Mouse (Mus musculus) layer of hippocampus, adult 18-20 months (tissue): Measurements from ENCODE around the gene Snta1. TPM values are rescaled to one million over a fixed set of nuclear protein-coding genes. Genes with fewer than 3 reads are reported as not detected.

Experiments
- DNase-seq, 2 experiments: peaks; one replicate each; pipeline ENCODE4 v3.0.0; 2022; ENCODE audit warnings: low spot score in 2 of 2
- long read RNA-seq: library from polyadenylated mRNA; stranded (forward); transcript quantifications from one replicate; pipeline ENCODE4 v2.0.0, GENCODE M21; 2021
- total RNA-seq, 2 experiments: library from RNA; stranded (reverse); gene quantifications; 2 replicates each; pipeline ENCODE4 v1.2.3; 2021

Snta1 gene
- 10 to 100 TPM; 45.3 to 47.7 TPM for total RNA-seq
- long read RNA-seq, transcript Snta1-202 (8 exons, 2,131 nt) = major isoform, 43 of 64 reads
- long read RNA-seq, partial matches to known transcripts = 16 of 64 reads
- long read RNA-seq, other reads (novel, unspliced or antisense) = 5 of 64 reads

- DNase-seq = peak; percentile 68 to 81
These were observed at the start of gene Snta1 for GRCm38 (mm10) chr2:154407643-154408445. Snta1 (minus strand) TSS chr2:154408099.

GRCm38 (mm10) chr2:154456621-154457020 lies 48.7 kb upstream of the Snta1 start:
- no peak for DNase-seq

GRCm38 (mm10) chr2:154455776-154456175 lies 47.9 kb upstream of the Snta1 start:
- peak in 1 of 2 experiments; percentile 34 for DNase-seq

- peak in 1 of 2 experiments; percentile 45 for DNase-seq
These were observed 46.7 kb upstream of the Snta1 start for GRCm38 (mm10) chr2:154454605-154455004.

GRCm38 (mm10) chr2:154454099-154454498 lies 46.2 kb upstream of the Snta1 start:
- no peak for DNase-seq

GRCm38 (mm10) chr2:154452951-154453350 lies 45.1 kb upstream of the Snta1 start:
- no peak for DNase-seq

- no peak for DNase-seq
These were observed 40.7 kb upstream of the Snta1 start for GRCm38 (mm10) chr2:154448633-154449032.

- no peak for DNase-seq
These were observed 39.9 kb upstream of the Snta1 start for GRCm38 (mm10) chr2:154447821-154448220.

- DNase-seq = no peak
These were observed 32.6 kb upstream of the Snta1 start for GRCm38 (mm10) chr2:154440453-154440852.

GRCm38 (mm10) chr2:154437191-154437527 lies 29.3 kb upstream of the Snta1 start:
- DNase-seq = no peak

- no peak for DNase-seq
These were observed 28.7 kb upstream of the Snta1 start, which contains the start of gene Cbfa2t2 for GRCm38 (mm10) chr2:154436458-154437190. Cbfa2t2 (plus strand) TSS chr2:154436481.

- peak; percentile 98 for DNase-seq
These were observed 28.2 kb upstream of the Snta1 start for GRCm38 (mm10) chr2:154436076-154436457.

- no peak for DNase-seq
These were observed 26.8 kb upstream of the Snta1 start for GRCm38 (mm10) chr2:154434690-154435089.

- peak in 1 of 2 experiments; percentile 75 for DNase-seq
These were observed 25.5 kb upstream of the Snta1 start for GRCm38 (mm10) chr2:154433391-154433790.

GRCm38 (mm10) chr2:154432696-154433095 lies 24.8 kb upstream of the Snta1 start:
- no peak for DNase-seq

- no peak for DNase-seq
These were observed 22.7 kb upstream of the Snta1 start for GRCm38 (mm10) chr2:154430566-154430965.

- no peak for DNase-seq
These were observed 20.0 kb upstream of the Snta1 start for GRCm38 (mm10) chr2:154427853-154428360.

GRCm38 (mm10) chr2:154426905-154427852 lies 19.3 kb upstream of the Snta1 start:
- DNase-seq = no peak

- DNase-seq = no peak
These were observed 18.4 kb upstream of the Snta1 start for GRCm38 (mm10) chr2:154426188-154426904.

- DNase-seq = no peak
These were observed 17.6 kb upstream of the Snta1 start for GRCm38 (mm10) chr2:154425522-154425921.
